Mouse (Mus musculus) heart, adult 2 months (tissue): ENCODE measurements at regions not wholly inside any gene's neighbourhood (a gene's known extent, or its start where the extent isn't known, plus 50 kb on each side); places are given as distances from the start of the nearest gene placed in this dataset.
"Not testable (repeated sequence)": the region's sequence is repeated elsewhere in the genome, so short reads cannot be mapped to it uniquely, and the experiment has no call there.

ENCODE experiments used
- DNase-seq, 2 experiments: peaks; one replicate each; pipeline ENCODE4 v3.0.0; 2021
- H3K27ac ChIP-seq: fragments of 200-600 bp; 2 replicates; pipeline ENCODE4 v1.8.1; 2022
- H3K27me3 ChIP-seq: fragments of 200-500 bp; 2 replicates; pipeline ENCODE4 v1.6.1; 2012; ENCODE audit warnings: mild to moderate bottlenecking, low read length, inconsistent platforms, mixed read lengths; ENCODE audit not compliant: control insufficient read depth, insufficient read depth
- H3K36me3 ChIP-seq: fragments of 200-500 bp; 2 replicates; pipeline ENCODE4 v1.6.1; 2012; ENCODE audit warnings: low read length, inconsistent platforms; ENCODE audit not compliant: control insufficient read depth, insufficient read depth
- H3K4me1 ChIP-seq: fragments of 200-500 bp; 2 replicates; pipeline ENCODE4 v1.6.1; 2011; ENCODE audit warnings: low read length; ENCODE audit not compliant: control insufficient read depth, insufficient read depth
- H3K4me3 ChIP-seq: fragments of 200-600 bp; 2 replicates; pipeline ENCODE4 v1.8.1; 2022
- H3K79me2 ChIP-seq: fragments of 200-500 bp; replicated peaks from 2 replicates; pipeline ENCODE4 v1.6.1; 2012; ENCODE audit warnings: mild to moderate bottlenecking, inconsistent platforms, low read length, moderate library complexity, mixed read lengths; ENCODE audit not compliant: control insufficient read depth, insufficient read depth
- H3K9ac ChIP-seq: fragments of 200-500 bp; 2 replicates; pipeline ENCODE4 v1.6.1; 2012; ENCODE audit warnings: low read depth, mild to moderate bottlenecking, control low read depth, inconsistent platforms, low read length, mixed read lengths
- CTCF ChIP-seq: fragments of 200-600 bp; IDR thresholded peaks from 2 replicates; pipeline ENCODE4 v1.8.1; 2022; ENCODE audit warnings: antibody characterized with exemption, mild to moderate bottlenecking, moderate library complexity
- EP300 ChIP-seq: fragments of 200-500 bp; IDR thresholded peaks from 2 replicates; pipeline ENCODE4 v1.6.1; 2011; ENCODE audit warnings: low read depth, low read length, control low read depth; ENCODE audit not compliant: insufficient read depth
- POLR2A ChIP-seq: fragments of 200-500 bp; IDR thresholded peaks from 2 replicates; pipeline ENCODE4 v1.6.1; 2011; ENCODE audit warnings: mild to moderate bottlenecking, low read depth, low read length, control low read depth; ENCODE audit not compliant: insufficient read depth
- WGBS: fragments of 180-500 bp; shearing (Covaris S2); methylation state at CpG from one replicate; pipeline ENCODE4 v1.1.7; 2018; 5-methylcytosine and 5-hydroxymethylcytosine counted together
- intact Hi-C: fragments of 180-260 bp; cut with DNase I; formaldehyde crosslinking; loops from one replicate; pipeline ENCODE4 v1.15.1; 2025

- H3K4me3 ChIP-seq, H3K27ac ChIP-seq, H3K4me1 ChIP-seq, H3K79me2 ChIP-seq, H3K27me3 ChIP-seq, DNase-seq, H3K36me3 ChIP-seq, H3K9ac ChIP-seq, intact Hi-C loops: not testable (repeated sequence)
Measured at GRCm38 (mm10) chr1:141246125-141246524, 1000.2 kb downstream of the Kcnt2 start.

- H3K27me3 ChIP-seq = no peaks in the 10 kb centered on the region
- no peaks in the 10 kb centered on the region for H3K36me3 ChIP-seq
- no peak overlapping the region for H3K9ac ChIP-seq
- H3K4me1 ChIP-seq = no peaks in the 10 kb centered on the region
- H3K27ac ChIP-seq = no peak overlapping the region
- DNase-seq = no peak
- TF ChIP-seq POLR2A = no peak
- no peak for TF ChIP-seq EP300
- no peak for TF ChIP-seq CTCF
- intact Hi-C loops = no loop called here
- no peak overlapping the region for H3K4me3 ChIP-seq
- H3K79me2 ChIP-seq = no peaks in the 10 kb centered on the region
- WGBS = 77% methylated on average over 1 of the region's 1 CpGs
Measured at GRCm38 (mm10) chr1:141274738-141275137, 1028.8 kb downstream of the Kcnt2 start.

DNA sequence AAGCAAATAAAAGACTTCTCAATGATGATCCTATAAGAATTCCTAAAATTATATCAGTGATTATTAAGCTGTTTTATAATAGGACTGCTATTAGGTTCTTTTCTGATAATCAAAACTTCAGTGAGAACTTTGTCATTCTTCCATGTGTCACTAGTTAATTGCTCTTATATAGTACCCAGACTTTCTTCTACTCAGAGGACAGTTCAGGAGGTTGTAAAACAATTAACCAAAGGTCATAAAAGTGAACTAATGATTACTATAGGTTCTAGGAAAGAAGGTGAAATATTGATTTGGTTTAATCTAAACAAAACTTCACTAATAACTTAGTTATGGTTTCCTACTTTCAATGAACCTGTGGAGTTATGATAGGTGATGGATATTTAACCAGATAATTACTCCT is 1035.6 kb downstream of the Kcnt2 start:
- no peak for DNase-seq
- Histone ChIP-seq H3K27ac (no peak overlapping the region), H3K36me3 (no peaks in the 10 kb centered on the region), H3K27me3 (no peaks in the 10 kb centered on the region), H3K4me1 (no peaks in the 10 kb centered on the region), H3K9ac (no peak overlapping the region), H3K4me3 (no peak overlapping the region), H3K79me2 (no peaks in the 10 kb centered on the region)
- no peak for TF ChIP-seq POLR2A
- TF ChIP-seq CTCF = no peak
- no peak for TF ChIP-seq EP300
- intact Hi-C loops = no loop called here

- no peak for DNase-seq
- no peaks in the 10 kb centered on the region for H3K36me3 ChIP-seq
- H3K9ac ChIP-seq = no peak overlapping the region
- TF ChIP-seq POLR2A (no peak), EP300 (no peak), CTCF (no peak)
- intact Hi-C loops = no loop called here
- WGBS = 60% methylated on average over 3 of the region's 3 CpGs
- no peaks in the 10 kb centered on the region for H3K79me2 ChIP-seq
- no peaks in the 10 kb centered on the region for H3K27me3 ChIP-seq
- no peak overlapping the region for H3K27ac ChIP-seq
- H3K4me3 ChIP-seq = no peak overlapping the region
- no peaks in the 10 kb centered on the region for H3K4me1 ChIP-seq
Measured at GRCm38 (mm10) chr1:141322968-141323367, 1077.0 kb downstream of the Kcnt2 start.

DNA sequence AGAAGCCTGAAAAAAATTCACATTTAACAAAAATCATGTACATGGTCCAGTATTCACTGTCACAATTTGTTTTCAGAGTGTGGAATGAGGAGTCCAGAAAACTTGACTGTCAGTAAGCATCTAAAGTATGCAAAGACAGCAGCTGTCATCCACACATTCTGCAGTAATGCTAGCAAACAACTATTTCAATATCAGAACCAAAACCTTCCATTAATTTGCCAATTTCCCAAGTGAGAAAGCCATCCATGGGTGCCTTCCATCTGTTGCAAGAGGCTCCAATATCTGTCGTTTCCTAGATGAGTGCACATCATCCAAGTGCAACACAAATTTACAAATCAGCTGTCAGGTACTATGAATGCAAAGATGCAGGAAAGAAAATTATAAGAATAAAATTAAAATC is 1092.1 kb downstream of the Kcnt2 start:
- Histone ChIP-seq H3K4me3 (no peak overlapping the region), H3K4me1 (no peaks in the 10 kb centered on the region), H3K9ac (no peak overlapping the region), H3K36me3 (no peaks in the 10 kb centered on the region), H3K27ac (no peak overlapping the region), H3K27me3 (no peaks in the 10 kb centered on the region), H3K79me2 (no peaks in the 10 kb centered on the region)
- intact Hi-C loops = no loop called here
- TF ChIP-seq POLR2A (no peak), EP300 (no peak), CTCF (no peak)
- WGBS = 56% methylated on average over 1 of the region's 1 CpGs
- no peak for DNase-seq

- intact Hi-C loops = no loop called here
- no peak for TF ChIP-seq CTCF
- TF ChIP-seq EP300 = no peak
- no peak for TF ChIP-seq POLR2A
- H3K36me3 ChIP-seq = no peaks in the 10 kb centered on the region
- H3K4me1 ChIP-seq = no peaks in the 10 kb centered on the region
- no peaks in the 10 kb centered on the region for H3K79me2 ChIP-seq
- no peak overlapping the region for H3K9ac ChIP-seq
- 86% methylated on average over 1 of the region's 1 CpGs for WGBS
- no peak overlapping the region for H3K27ac ChIP-seq
- H3K27me3 ChIP-seq = no peaks in the 10 kb centered on the region
- DNase-seq = no peak
- H3K4me3 ChIP-seq = no peak overlapping the region
Measured at GRCm38 (mm10) chr1:141369447-141369846, 1123.5 kb downstream of the Kcnt2 start.

GRCm38 (mm10) chr1:141375966-141376365 is 1130.0 kb downstream of the Kcnt2 start:
- Histone ChIP-seq H3K4me1 (no peaks in the 10 kb centered on the region), H3K27me3 (no peaks in the 10 kb centered on the region), H3K27ac (no peak overlapping the region), H3K36me3 (no peaks in the 10 kb centered on the region), H3K4me3 (no peak overlapping the region), H3K9ac (no peak overlapping the region), H3K79me2 (no peaks in the 10 kb centered on the region)
- intact Hi-C loops = no loop called here
- 84% methylated on average over 3 of the region's 3 CpGs for WGBS
- DNase-seq = no peak
- TF ChIP-seq EP300 (no peak), POLR2A (no peak), CTCF (no peak)
